Mouse (Mus musculus): Measurements from ENCODE around the gene Phf5a.

The Phf5a gene

DNA sequence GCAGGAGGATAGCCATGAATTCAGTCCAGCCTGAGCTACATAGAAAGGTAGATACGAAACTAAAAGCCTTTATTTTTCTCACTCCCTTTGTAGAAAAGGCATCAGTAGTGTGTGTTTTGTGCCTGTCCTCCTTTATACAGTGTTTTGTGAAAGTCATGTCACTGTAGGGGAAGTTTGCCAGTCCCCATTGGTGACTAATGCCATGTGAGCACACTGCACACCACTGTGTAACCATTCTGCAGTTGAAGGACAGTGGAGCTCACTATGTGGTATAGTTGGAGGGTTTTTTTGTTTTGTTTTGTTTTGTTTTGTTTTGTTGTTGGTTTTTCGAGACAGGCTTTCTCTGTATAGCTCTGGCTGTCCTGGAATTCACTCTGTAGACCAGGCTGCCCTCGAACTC lies 53.3 kb downstream of the Phf5a start:
- no peak for DNase-seq

GRCm38 (mm10) chr15:81814716-81815370 lies 56.9 kb downstream of the Phf5a start:
- peak; percentile 75 for DNase-seq

Measured in cerebellum, adult 9-11 months (tissue).